Mouse (Mus musculus): Measurements from ENCODE around the gene Hmcn1. TPM values are rescaled to one million over a fixed set of nuclear protein-coding genes. Genes with fewer than 3 reads are reported as not detected.

The Hmcn1 gene
- polyA plus RNA-seq, 1 experiment: 0.13 TPM

GRCm38 (mm10) chr1:150913586-150914136, 79.6 kb downstream of the Hmcn1 start:
- H3K27me3 ChIP-seq (ENCODE audit: control insufficient read depth, insufficient read depth, insufficient read length): no peaks in the 10 kb centered on the region
- no peak overlapping the region for H3ac ChIP-seq (ENCODE audit: control insufficient read depth, insufficient read length, low read depth)
- no peaks in the 10 kb centered on the region for H3K36me3 ChIP-seq (ENCODE audit: control insufficient read depth, insufficient read depth)
- no peaks in the 10 kb centered on the region for H3K79me2 ChIP-seq (ENCODE audit: control insufficient read depth, insufficient read depth)
- TF ChIP-seq CTCF (IDR thresholded peaks at IDR 0.05; ENCODE audit: control insufficient read depth, insufficient read depth, insufficient read length) (no peak), MYOG (IDR thresholded peaks at IDR 0.05; ENCODE audit: control insufficient read depth, extremely low read depth, insufficient read length) (no peak), MYOD1 (IDR thresholded peaks at IDR 0.05; ENCODE audit: control insufficient read depth, insufficient read length, low read depth) (no peak), CEBPB (IDR thresholded peaks at IDR 0.05; ENCODE audit: low read depth) (no peak), FOSL1 (IDR thresholded peaks at IDR 0.05; ENCODE audit: insufficient read depth, low read length, poor library complexity, severe bottlenecking) (no peak), MAX (IDR thresholded peaks at IDR 0.05) (no peak), USF1 (IDR thresholded peaks at IDR 0.05; ENCODE audit: low read depth) (no peak)
- no peaks in the 10 kb centered on the region for H3K79me3 ChIP-seq (ENCODE audit: low read depth)
- no peak overlapping the region for H3K4me3 ChIP-seq (ENCODE audit: insufficient read depth, poor library complexity, severe bottlenecking)

GRCm38 (mm10) chr1:150909642-150910041, 83.6 kb downstream of the Hmcn1 start:
- Histone ChIP-seq H3K36me3 (ENCODE audit: control insufficient read depth, insufficient read depth) (no peaks in the 10 kb centered on the region), H3ac (ENCODE audit: control insufficient read depth, insufficient read length, low read depth) (no peak overlapping the region), H3K79me3 (ENCODE audit: low read depth) (no peaks in the 10 kb centered on the region), H3K27me3 (ENCODE audit: control insufficient read depth, insufficient read depth, insufficient read length) (no peaks in the 10 kb centered on the region), H3K79me2 (ENCODE audit: control insufficient read depth, insufficient read depth) (no peaks in the 10 kb centered on the region), H3K4me3 (ENCODE audit: insufficient read depth, poor library complexity, severe bottlenecking) (no peak overlapping the region)
- TF ChIP-seq USF1 (IDR thresholded peaks at IDR 0.05; ENCODE audit: low read depth) (no peak), CEBPB (IDR thresholded peaks at IDR 0.05; ENCODE audit: low read depth) (no peak), MYOG (IDR thresholded peaks at IDR 0.05; ENCODE audit: control insufficient read depth, extremely low read depth, insufficient read length) (no peak), MAX (IDR thresholded peaks at IDR 0.05) (no peak), CTCF (IDR thresholded peaks at IDR 0.05; ENCODE audit: control insufficient read depth, insufficient read depth, insufficient read length) (no peak), MYOD1 (IDR thresholded peaks at IDR 0.05; ENCODE audit: control insufficient read depth, insufficient read length, low read depth) (no peak), FOSL1 (IDR thresholded peaks at IDR 0.05; ENCODE audit: insufficient read depth, low read length, poor library complexity, severe bottlenecking) (no peak)

- Histone ChIP-seq H3ac (ENCODE audit: control insufficient read depth, insufficient read length, low read depth) (no peak overlapping the region), H3K36me3 (ENCODE audit: control insufficient read depth, insufficient read depth) (no peaks in the 10 kb centered on the region), H3K4me3 (ENCODE audit: insufficient read depth, poor library complexity, severe bottlenecking) (no peak overlapping the region), H3K27me3 (ENCODE audit: control insufficient read depth, insufficient read depth, insufficient read length) (no peaks in the 10 kb centered on the region), H3K79me3 (ENCODE audit: low read depth) (no peaks in the 10 kb centered on the region), H3K79me2 (ENCODE audit: control insufficient read depth, insufficient read depth) (no peaks in the 10 kb centered on the region)
- no peak for TF ChIP-seq USF1 (IDR thresholded peaks at IDR 0.05; ENCODE audit: low read depth)
- no peak for TF ChIP-seq FOSL1 (IDR thresholded peaks at IDR 0.05; ENCODE audit: insufficient read depth, low read length, poor library complexity, severe bottlenecking)
- TF ChIP-seq MAX (IDR thresholded peaks at IDR 0.05): no peak
- TF ChIP-seq MYOG (IDR thresholded peaks at IDR 0.05; ENCODE audit: control insufficient read depth, extremely low read depth, insufficient read length): no peak
- TF ChIP-seq MYOD1 (IDR thresholded peaks at IDR 0.05; ENCODE audit: control insufficient read depth, insufficient read length, low read depth): no peak
- TF ChIP-seq CEBPB (IDR thresholded peaks at IDR 0.05; ENCODE audit: low read depth): no peak
- TF ChIP-seq CTCF (IDR thresholded peaks at IDR 0.05; ENCODE audit: control insufficient read depth, insufficient read depth, insufficient read length): no peak
Measured at GRCm38 (mm10) chr1:150893677-150894188, 99.5 kb downstream of the Hmcn1 start.

- no peak overlapping the region for H3ac ChIP-seq (ENCODE audit: control insufficient read depth, insufficient read length, low read depth)
- H3K79me2 ChIP-seq (ENCODE audit: control insufficient read depth, insufficient read depth): no peaks in the 10 kb centered on the region
- no peaks in the 10 kb centered on the region for H3K36me3 ChIP-seq (ENCODE audit: control insufficient read depth, insufficient read depth)
- H3K79me3 ChIP-seq (ENCODE audit: low read depth): no peaks in the 10 kb centered on the region
- no peaks in the 10 kb centered on the region for H3K27me3 ChIP-seq (ENCODE audit: control insufficient read depth, insufficient read depth, insufficient read length)
- no peak for TF ChIP-seq CTCF (IDR thresholded peaks at IDR 0.05; ENCODE audit: control insufficient read depth, insufficient read depth, insufficient read length)
- no peak for TF ChIP-seq FOSL1 (IDR thresholded peaks at IDR 0.05; ENCODE audit: insufficient read depth, low read length, poor library complexity, severe bottlenecking)
- no peak for TF ChIP-seq USF1 (IDR thresholded peaks at IDR 0.05; ENCODE audit: low read depth)
- TF ChIP-seq MYOD1 (IDR thresholded peaks at IDR 0.05; ENCODE audit: control insufficient read depth, insufficient read length, low read depth): no peak
- TF ChIP-seq MYOG (IDR thresholded peaks at IDR 0.05; ENCODE audit: control insufficient read depth, extremely low read depth, insufficient read length): no peak
- no peak for TF ChIP-seq CEBPB (IDR thresholded peaks at IDR 0.05; ENCODE audit: low read depth)
- TF ChIP-seq MAX (IDR thresholded peaks at IDR 0.05): no peak
- H3K4me3 ChIP-seq (ENCODE audit: insufficient read depth, poor library complexity, severe bottlenecking): no peak overlapping the region
Measured at GRCm38 (mm10) chr1:150890017-150890416, 103.2 kb downstream of the Hmcn1 start.

GRCm38 (mm10) chr1:150886267-150886666, 107.0 kb downstream of the Hmcn1 start:
- H3K27me3 ChIP-seq (ENCODE audit: control insufficient read depth, insufficient read depth, insufficient read length): no peaks in the 10 kb centered on the region
- H3K36me3 ChIP-seq (ENCODE audit: control insufficient read depth, insufficient read depth): no peaks in the 10 kb centered on the region
- H3K79me3 ChIP-seq (ENCODE audit: low read depth): no peaks in the 10 kb centered on the region
- no peak for TF ChIP-seq USF1 (IDR thresholded peaks at IDR 0.05; ENCODE audit: low read depth)
- TF ChIP-seq MYOD1 (IDR thresholded peaks at IDR 0.05; ENCODE audit: control insufficient read depth, insufficient read length, low read depth): no peak
- TF ChIP-seq MAX (IDR thresholded peaks at IDR 0.05): no peak
- no peak for TF ChIP-seq MYOG (IDR thresholded peaks at IDR 0.05; ENCODE audit: control insufficient read depth, extremely low read depth, insufficient read length)
- no peak overlapping the region for H3K4me3 ChIP-seq (ENCODE audit: insufficient read depth, poor library complexity, severe bottlenecking)
- H3K79me2 ChIP-seq (ENCODE audit: control insufficient read depth, insufficient read depth): no peaks in the 10 kb centered on the region
- no peak overlapping the region for H3ac ChIP-seq (ENCODE audit: control insufficient read depth, insufficient read length, low read depth)

- Histone ChIP-seq H3K79me2 (ENCODE audit: control insufficient read depth, insufficient read depth) (no peaks in the 10 kb centered on the region), H3K4me3 (ENCODE audit: insufficient read depth, poor library complexity, severe bottlenecking) (no peak overlapping the region), H3K27me3 (ENCODE audit: control insufficient read depth, insufficient read depth, insufficient read length) (no peaks in the 10 kb centered on the region), H3K36me3 (ENCODE audit: control insufficient read depth, insufficient read depth) (no peaks in the 10 kb centered on the region), H3ac (ENCODE audit: control insufficient read depth, insufficient read length, low read depth) (no peak overlapping the region), H3K79me3 (ENCODE audit: low read depth) (no peaks in the 10 kb centered on the region)
- TF ChIP-seq MAX (IDR thresholded peaks at IDR 0.05) (no peak), CTCF (IDR thresholded peaks at IDR 0.05; ENCODE audit: control insufficient read depth, insufficient read depth, insufficient read length) (no peak), FOSL1 (IDR thresholded peaks at IDR 0.05; ENCODE audit: insufficient read depth, low read length, poor library complexity, severe bottlenecking) (no peak), USF1 (IDR thresholded peaks at IDR 0.05; ENCODE audit: low read depth) (no peak), MYOG (IDR thresholded peaks at IDR 0.05; ENCODE audit: control insufficient read depth, extremely low read depth, insufficient read length) (no peak), CEBPB (IDR thresholded peaks at IDR 0.05; ENCODE audit: low read depth) (no peak), MYOD1 (IDR thresholded peaks at IDR 0.05; ENCODE audit: control insufficient read depth, insufficient read length, low read depth) (no peak)
Measured at GRCm38 (mm10) chr1:150878421-150878820, 114.8 kb downstream of the Hmcn1 start.
